Mouse (Mus musculus): Measurements from ENCODE around the gene Nrg3. TPM values are rescaled to one million over a fixed set of nuclear protein-coding genes. Genes with fewer than 3 reads are reported as not detected.

Nrg3 gene
- polyA plus RNA-seq, 1 experiment from 2014 or later = 0.47 TPM

DNA sequence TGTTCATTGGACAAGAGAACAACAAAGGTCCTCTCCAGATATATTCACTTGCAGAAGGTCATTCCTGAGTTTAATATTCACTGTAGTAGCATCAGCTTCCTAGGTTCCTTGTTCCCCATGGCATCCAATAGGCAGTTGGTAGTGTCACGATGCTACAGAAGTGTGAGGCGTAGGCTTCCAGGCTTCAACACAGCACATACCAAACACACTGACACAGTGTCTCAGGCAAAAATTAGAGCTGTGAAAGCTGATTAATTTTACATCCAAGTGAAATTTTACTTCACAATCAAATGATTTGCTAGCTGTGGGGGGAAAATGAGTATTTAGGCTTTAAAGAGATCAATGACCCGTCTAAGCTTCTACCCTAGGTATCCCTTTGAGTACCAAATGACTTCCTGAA is 438.4 kb downstream of the Nrg3 start:
- Histone ChIP-seq H3K27me3 (replicated peaks; ENCODE audit: low read depth, poor library complexity, severe bottlenecking) (no peaks in the 10 kb centered on the region), H3K27ac (replicated peaks) (no peak overlapping the region), H3K4me1 (no peaks in the 10 kb centered on the region), H3K9me3 (no peaks in the 10 kb centered on the region), H3K4me3 (no peak overlapping the region), H3K36me3 (replicated peaks) (no peaks in the 10 kb centered on the region)
- 92% methylated on average over 3 of the region's 3 CpGs for WGBS
- DNase-seq (ENCODE audit: low spot score) = no peak

GRCm38 (mm10) chr14:39023065-39023464 is 449.8 kb downstream of the Nrg3 start:
- Histone ChIP-seq H3K9me3 (no peaks in the 10 kb centered on the region), H3K27ac (replicated peaks) (no peak overlapping the region), H3K4me1 (no peaks in the 10 kb centered on the region), H3K4me3 (no peak overlapping the region), H3K36me3 (replicated peaks) (no peaks in the 10 kb centered on the region), H3K27me3 (replicated peaks; ENCODE audit: low read depth, poor library complexity, severe bottlenecking) (no peaks in the 10 kb centered on the region)
- DNase-seq (ENCODE audit: low spot score) = no peak
- WGBS = 90% methylated on average over 2 of the region's 2 CpGs

DNA sequence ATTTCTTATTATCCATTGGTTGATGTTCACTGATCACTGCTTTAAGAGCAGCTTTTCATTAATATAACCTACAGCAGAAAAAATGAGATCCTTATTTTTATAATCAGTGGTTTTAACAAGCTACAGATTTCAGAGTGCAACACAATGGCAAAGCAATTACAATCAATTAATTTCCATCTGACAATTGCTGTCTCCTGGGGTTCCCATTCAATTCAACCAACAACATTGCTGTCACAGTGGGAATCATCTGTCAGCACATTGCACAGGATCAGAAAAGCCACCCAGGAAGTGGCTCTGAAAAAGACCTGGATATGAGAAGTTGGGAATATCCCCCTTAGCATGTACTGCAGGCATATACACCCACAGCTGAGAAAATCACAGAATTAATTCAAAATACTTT is 458.8 kb downstream of the Nrg3 start:
- Histone ChIP-seq H3K4me1 (no peaks in the 10 kb centered on the region), H3K9me3 (no peaks in the 10 kb centered on the region), H3K27me3 (replicated peaks; ENCODE audit: low read depth, poor library complexity, severe bottlenecking) (no peaks in the 10 kb centered on the region), H3K4me3 (no peak overlapping the region), H3K27ac (replicated peaks) (no peak overlapping the region), H3K36me3 (replicated peaks) (no peaks in the 10 kb centered on the region)
- DNase-seq (ENCODE audit: low spot score) = no peak

DNA sequence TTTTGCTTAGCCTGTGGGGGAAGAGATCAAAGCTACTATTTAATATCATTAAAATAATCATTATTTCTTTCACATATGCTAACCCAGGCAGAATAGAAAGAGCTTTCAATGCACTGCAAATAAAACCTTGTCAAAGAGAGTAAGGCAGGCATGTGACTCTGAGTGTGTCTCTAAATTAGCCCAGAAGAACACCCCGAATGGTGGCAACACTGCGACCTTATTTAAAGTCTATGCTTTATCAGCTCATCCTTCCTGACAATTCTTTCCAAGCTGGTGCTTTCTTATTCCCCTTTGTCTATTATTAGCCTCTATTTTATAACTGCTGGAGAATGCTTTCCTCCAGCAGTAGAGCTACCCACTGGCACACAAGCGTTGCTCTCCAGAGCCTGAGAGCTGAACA is 475.0 kb downstream of the Nrg3 start:
- no peak overlapping the region for H3K4me3 ChIP-seq
- H3K27ac ChIP-seq (replicated peaks) = no peak overlapping the region
- H3K4me1 ChIP-seq = 0 out of 2 replicates have a peak, but pooled peaks cover 3% of the 10 kb centered on the region
- H3K27me3 ChIP-seq (replicated peaks; ENCODE audit: low read depth, poor library complexity, severe bottlenecking) = no peaks in the 10 kb centered on the region
- DNase-seq (ENCODE audit: low spot score) = no peak
- no peaks in the 10 kb centered on the region for H3K36me3 ChIP-seq (replicated peaks)
- 66% methylated on average over 3 of the region's 3 CpGs for WGBS
- no peaks in the 10 kb centered on the region for H3K9me3 ChIP-seq

- no peak for DNase-seq (ENCODE audit: low spot score)
- WGBS = 94% methylated on average over 1 of the region's 1 CpGs
- no peak overlapping the region for H3K27ac ChIP-seq (replicated peaks)
- H3K4me3 ChIP-seq = no peak overlapping the region
- H3K36me3 ChIP-seq (replicated peaks) = no peaks in the 10 kb centered on the region
- no peaks in the 10 kb centered on the region for H3K27me3 ChIP-seq (replicated peaks; ENCODE audit: low read depth, poor library complexity, severe bottlenecking)
- no peaks in the 10 kb centered on the region for H3K4me1 ChIP-seq
- H3K9me3 ChIP-seq = no peaks in the 10 kb centered on the region
Observed at GRCm38 (mm10) chr14:38992574-38992866, 480.4 kb downstream of the Nrg3 start.

- Histone ChIP-seq H3K36me3 (replicated peaks) (no peaks in the 10 kb centered on the region), H3K27me3 (replicated peaks; ENCODE audit: low read depth, poor library complexity, severe bottlenecking) (no peaks in the 10 kb centered on the region), H3K4me3 (no peak overlapping the region), H3K9me3 (no peaks in the 10 kb centered on the region), H3K27ac (replicated peaks) (no peak overlapping the region), H3K4me1 (no peaks in the 10 kb centered on the region)
- 75% methylated on average over 7 of the region's 7 CpGs for WGBS
- no peak for DNase-seq (ENCODE audit: low spot score)
Observed at GRCm38 (mm10) chr14:38991847-38992573, 480.9 kb downstream of the Nrg3 start.

GRCm38 (mm10) chr14:38959367-38959766 is 513.5 kb downstream of the Nrg3 start:
- no peak overlapping the region for H3K27ac ChIP-seq (replicated peaks)
- no peak overlapping the region for H3K4me3 ChIP-seq
- no peaks in the 10 kb centered on the region for H3K27me3 ChIP-seq (replicated peaks; ENCODE audit: low read depth, poor library complexity, severe bottlenecking)
- no peak for DNase-seq (ENCODE audit: low spot score)
- WGBS = 89% methylated on average over 7 of the region's 7 CpGs
- no peaks in the 10 kb centered on the region for H3K36me3 ChIP-seq (replicated peaks)
- no peaks in the 10 kb centered on the region for H3K9me3 ChIP-seq
- no peaks in the 10 kb centered on the region for H3K4me1 ChIP-seq

GRCm38 (mm10) chr14:38937481-38937880 is 535.4 kb downstream of the Nrg3 start:
- H3K4me3 ChIP-seq = no peak overlapping the region
- no peaks in the 10 kb centered on the region for H3K36me3 ChIP-seq (replicated peaks)
- H3K27me3 ChIP-seq (replicated peaks; ENCODE audit: low read depth, poor library complexity, severe bottlenecking) = no peaks in the 10 kb centered on the region
- no peaks in the 10 kb centered on the region for H3K9me3 ChIP-seq
- 87% methylated on average over 1 of the region's 1 CpGs for WGBS
- peaks cover 3% of the 10 kb centered on the region; the same call in 1 of the 2 replicates for H3K4me1 ChIP-seq
- DNase-seq (ENCODE audit: low spot score) = no peak
- no peak overlapping the region for H3K27ac ChIP-seq (replicated peaks)

GRCm38 (mm10) chr14:38936483-38937054 is 536.3 kb downstream of the Nrg3 start:
- no peak overlapping the region for H3K4me3 ChIP-seq
- DNase-seq (ENCODE audit: low spot score) = no peak
- H3K36me3 ChIP-seq (replicated peaks) = no peaks in the 10 kb centered on the region

GRCm38 (mm10) chr14:38923652-38924051 is 549.2 kb downstream of the Nrg3 start:
- H3K27me3 ChIP-seq (replicated peaks; ENCODE audit: low read depth, poor library complexity, severe bottlenecking) = no peaks in the 10 kb centered on the region
- no peak for DNase-seq (ENCODE audit: low spot score)
- no peaks in the 10 kb centered on the region for H3K4me1 ChIP-seq
- no peak overlapping the region for H3K4me3 ChIP-seq
- no peaks in the 10 kb centered on the region for H3K36me3 ChIP-seq (replicated peaks)
- no peak overlapping the region for H3K27ac ChIP-seq (replicated peaks)
- 85% methylated on average over 1 of the region's 1 CpGs for WGBS
- H3K9me3 ChIP-seq = no peaks in the 10 kb centered on the region

More at GRCm38 (mm10) chr14:38936483-38937054, 536.3 kb downstream of the Nrg3 start:
- 44% methylated on average over 2 of the region's 2 CpGs for WGBS
- no peaks in the 10 kb centered on the region for H3K27me3 ChIP-seq (replicated peaks; ENCODE audit: low read depth, poor library complexity, severe bottlenecking)
- H3K9me3 ChIP-seq = no peaks in the 10 kb centered on the region
- H3K27ac ChIP-seq (replicated peaks) = no peak overlapping the region
- peaks cover 3% of the 10 kb centered on the region; the same call in 1 of the 2 replicates for H3K4me1 ChIP-seq

- Histone ChIP-seq H3K4me1 (no peaks in the 10 kb centered on the region), H3K36me3 (replicated peaks) (no peaks in the 10 kb centered on the region), H3K27me3 (replicated peaks; ENCODE audit: low read depth, poor library complexity, severe bottlenecking) (no peaks in the 10 kb centered on the region), H3K27ac (replicated peaks) (no peak overlapping the region), H3K9me3 (no peaks in the 10 kb centered on the region), H3K4me3 (no peak overlapping the region)
- 87% methylated on average over 2 of the region's 2 CpGs for WGBS
- DNase-seq (ENCODE audit: low spot score) = no peak
Observed at GRCm38 (mm10) chr14:38920800-38921199, 552.1 kb downstream of the Nrg3 start.

- DNase-seq (ENCODE audit: low spot score) = no peak
- Histone ChIP-seq H3K27ac (replicated peaks) (no peak overlapping the region), H3K36me3 (replicated peaks) (no peaks in the 10 kb centered on the region), H3K9me3 (no peaks in the 10 kb centered on the region), H3K4me1 (no peaks in the 10 kb centered on the region), H3K27me3 (replicated peaks; ENCODE audit: low read depth, poor library complexity, severe bottlenecking) (no peaks in the 10 kb centered on the region), H3K4me3 (no peak overlapping the region)
- WGBS = 66% methylated on average over 2 of the region's 2 CpGs
Observed at GRCm38 (mm10) chr14:38870591-38870990, 602.3 kb downstream of the Nrg3 start.

GRCm38 (mm10) chr14:38847566-38847965 is 625.3 kb downstream of the Nrg3 start:
- Histone ChIP-seq H3K4me1 (no peaks in the 10 kb centered on the region), H3K36me3 (replicated peaks) (no peaks in the 10 kb centered on the region), H3K4me3 (no peak overlapping the region), H3K27me3 (replicated peaks; ENCODE audit: low read depth, poor library complexity, severe bottlenecking) (no peaks in the 10 kb centered on the region), H3K27ac (replicated peaks) (no peak overlapping the region), H3K9me3 (no peaks in the 10 kb centered on the region)
- 91% methylated on average over 1 of the region's 1 CpGs for WGBS
- no peak for DNase-seq (ENCODE audit: low spot score)

All from embryonic facial prominence, embryonic 10.5 days (tissue).